Mouse (Mus musculus): ENCODE measurements around the gene Catip.

The Catip gene

DNA sequence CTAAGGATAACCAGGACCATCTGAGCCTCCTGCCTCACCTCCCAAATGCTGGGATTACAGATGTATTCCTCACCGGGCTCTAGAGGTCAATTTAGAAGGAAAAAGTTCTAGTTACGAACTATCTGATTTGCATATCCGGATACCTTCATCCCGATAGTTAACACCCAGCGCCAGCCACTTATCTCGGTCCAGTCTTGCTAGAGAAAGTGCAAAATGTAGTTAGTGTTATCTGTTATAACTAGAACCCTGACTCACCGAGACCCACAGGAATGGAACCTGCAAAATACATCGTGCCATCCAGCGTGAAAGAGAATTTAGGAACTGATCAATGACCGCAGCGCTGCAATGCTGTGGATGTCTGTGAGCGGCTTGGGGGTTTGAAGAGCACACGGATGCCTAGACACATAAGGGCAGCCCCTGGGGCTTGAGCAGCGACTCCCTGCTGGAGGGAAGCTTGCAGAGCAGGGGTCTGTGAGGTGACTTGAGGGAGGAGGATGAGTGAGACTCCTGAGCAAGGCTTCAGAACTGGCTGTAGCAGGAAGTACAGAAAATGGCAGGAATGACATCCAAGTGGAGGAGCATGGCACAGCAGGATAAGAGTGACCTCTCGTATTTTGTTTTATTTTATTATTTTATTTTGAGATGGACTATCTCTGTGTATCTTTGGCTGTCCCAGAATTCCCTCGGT is 39.3 kb downstream of the Catip start:
- DNase-seq, result no peak

DNA sequence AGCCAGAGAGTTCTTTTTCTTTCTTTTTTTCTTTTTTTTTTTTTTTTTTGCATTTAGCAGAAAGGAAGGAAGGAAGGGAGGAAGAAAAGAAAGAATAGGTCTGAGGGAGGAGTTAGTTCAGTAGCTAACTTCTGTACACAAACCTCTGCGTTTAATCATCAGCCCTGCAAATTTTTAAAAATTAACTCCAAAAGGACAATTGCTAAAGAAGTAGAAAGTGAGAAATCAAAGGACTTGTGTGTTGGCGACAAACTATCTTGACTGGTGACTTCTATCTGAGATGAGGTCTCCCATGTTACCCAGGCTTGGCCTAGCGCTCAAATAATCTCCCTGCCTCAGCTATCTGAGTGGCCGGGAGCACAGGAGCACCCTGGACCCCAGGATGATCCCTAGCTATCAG is 42.3 kb downstream of the Catip start:
- no peak for DNase-seq

DNA sequence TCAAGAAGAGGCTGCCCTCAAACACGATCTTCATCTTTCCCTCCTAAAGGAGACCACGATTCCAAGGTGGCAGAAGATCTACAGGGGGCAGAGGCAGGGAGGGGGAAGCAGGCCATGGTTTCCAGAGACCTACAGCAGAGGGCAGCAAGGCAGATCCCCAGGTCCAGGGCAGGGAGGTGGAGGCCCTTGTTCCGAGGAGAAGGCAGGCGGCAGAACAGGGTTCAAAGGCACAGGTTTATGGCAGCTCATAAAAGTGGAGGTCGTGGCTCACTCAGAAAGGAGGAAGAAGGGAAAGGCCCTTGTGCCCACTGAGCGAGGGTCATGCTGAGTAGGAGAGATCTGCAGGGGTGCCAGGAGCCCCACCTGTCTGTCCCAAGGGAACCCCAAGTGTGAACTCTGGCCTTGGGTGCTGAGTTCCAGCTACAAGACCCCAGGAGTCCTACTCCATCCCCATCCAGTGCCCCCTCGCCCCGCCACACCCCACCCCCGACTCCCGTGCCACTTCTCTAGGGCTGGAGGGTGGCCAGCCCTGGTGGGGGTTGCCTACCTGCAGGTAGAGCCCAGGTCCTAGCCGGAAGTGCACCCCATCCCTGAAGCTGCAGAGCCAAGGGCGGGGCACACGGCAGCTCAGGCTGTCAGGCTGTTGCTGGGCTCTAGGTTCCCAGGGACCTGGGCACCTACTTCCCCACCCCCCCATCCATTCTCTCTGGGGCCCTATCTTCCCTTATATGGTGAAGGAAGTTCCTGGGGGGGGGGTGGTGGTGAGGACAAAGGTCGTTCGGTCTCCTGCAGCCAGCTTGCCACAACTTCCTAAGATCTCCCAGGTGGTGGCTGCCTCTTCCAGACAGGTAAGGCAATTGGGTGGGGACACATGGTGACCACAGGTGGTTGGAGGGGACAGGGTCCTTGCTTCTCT is 46.9 kb downstream of the Catip start, which contains the start of gene Vil1:
Vil1 (plus strand) TSS at position 788 of the 916 bp plus-strand sequence.
- DNase-seq, result no peak

DNA sequence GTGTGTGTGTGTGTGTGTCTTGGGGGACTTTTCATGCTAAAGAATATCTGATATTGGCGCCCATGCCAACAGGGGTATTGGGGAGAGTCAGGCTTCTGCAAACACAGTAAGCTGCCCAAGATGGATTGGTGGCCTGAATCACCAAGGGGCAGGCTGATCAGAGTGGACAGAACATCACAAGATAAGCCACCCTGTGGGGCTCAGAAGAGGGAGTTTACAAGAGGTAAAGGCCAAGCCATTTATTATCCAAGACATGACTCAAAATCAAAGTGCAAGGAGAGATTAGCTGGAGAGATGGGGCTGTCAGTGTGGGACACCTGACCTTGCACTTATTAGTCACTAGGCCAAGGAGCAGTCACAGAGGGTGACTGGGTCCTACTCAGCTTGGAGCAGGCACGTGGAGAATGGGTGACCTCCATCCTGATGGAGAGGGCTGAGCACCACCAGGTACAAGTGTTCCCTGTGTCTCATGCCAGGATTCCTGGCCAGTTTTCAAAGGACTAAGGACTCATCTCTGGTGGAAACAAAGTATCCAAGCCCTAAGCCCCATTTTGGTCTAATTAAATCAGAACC is 49.9 kb downstream of the Catip start:
- DNase-seq, result no peak

DNA sequence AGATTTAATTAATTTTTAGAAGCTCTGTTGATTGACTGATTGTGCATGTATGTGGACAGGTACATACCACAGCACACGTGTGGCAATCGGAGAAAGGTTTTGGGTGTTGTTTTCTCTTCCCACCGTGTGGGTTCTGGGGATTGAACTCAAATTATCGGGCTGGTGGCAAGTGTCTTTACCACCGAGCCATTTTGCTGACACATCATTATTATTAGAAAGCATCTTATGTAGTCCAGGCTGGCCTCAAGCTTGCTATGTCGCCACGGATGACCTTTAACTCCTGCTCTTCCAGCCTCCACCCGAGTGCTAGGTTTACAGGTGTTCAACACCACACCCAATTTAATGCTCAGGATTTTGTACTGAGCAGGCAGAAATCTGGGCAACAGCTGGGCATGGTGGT is 50.8 kb downstream of the Catip start:
- DNase-seq, result no peak

DNA sequence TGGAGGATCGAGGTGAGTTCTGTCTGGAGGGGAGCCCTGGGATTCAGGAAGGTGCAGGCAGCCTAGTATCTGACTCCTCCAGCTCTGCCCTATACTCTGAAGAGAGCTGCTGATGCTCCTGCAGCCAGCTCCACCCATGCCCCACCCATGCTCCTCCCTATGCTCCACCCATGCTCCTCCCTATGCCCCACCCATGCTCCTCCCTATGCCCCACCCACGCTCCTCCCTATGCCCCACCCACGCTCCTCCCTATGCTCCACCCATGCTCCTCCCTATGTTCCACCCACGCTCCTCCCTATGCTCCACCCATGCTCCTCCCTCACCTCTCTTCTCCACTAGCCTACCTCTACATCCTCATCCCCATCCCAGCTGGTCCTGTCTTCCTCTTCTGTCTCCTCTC is 53.2 kb downstream of the Catip start:
- no peak for DNase-seq
